Mouse (Mus musculus): Measurements from ENCODE around the gene Dmrtb1.

Dmrtb1 gene

GRCm38 (mm10) chr4:107684130-107684529 lies at the start of gene Dmrtb1:
TSS of gene Dmrtb1 (minus strand) at chr4:107684230.
- DNase-seq (ENCODE audit: low spot score in 2 of 2), result no peak

GRCm38 (mm10) chr4:107733603-107734002 lies 49.6 kb upstream of the Dmrtb1 start:
- DNase-seq (ENCODE audit: low spot score in 2 of 2), result no peak

- no peak for DNase-seq (ENCODE audit: low spot score in 2 of 2)
These were observed 48.6 kb upstream of the Dmrtb1 start for GRCm38 (mm10) chr4:107732624-107733023.

- DNase-seq (ENCODE audit: low spot score in 2 of 2), result no peak
These were observed 48.2 kb upstream of the Dmrtb1 start for GRCm38 (mm10) chr4:107732182-107732581.

DNA sequence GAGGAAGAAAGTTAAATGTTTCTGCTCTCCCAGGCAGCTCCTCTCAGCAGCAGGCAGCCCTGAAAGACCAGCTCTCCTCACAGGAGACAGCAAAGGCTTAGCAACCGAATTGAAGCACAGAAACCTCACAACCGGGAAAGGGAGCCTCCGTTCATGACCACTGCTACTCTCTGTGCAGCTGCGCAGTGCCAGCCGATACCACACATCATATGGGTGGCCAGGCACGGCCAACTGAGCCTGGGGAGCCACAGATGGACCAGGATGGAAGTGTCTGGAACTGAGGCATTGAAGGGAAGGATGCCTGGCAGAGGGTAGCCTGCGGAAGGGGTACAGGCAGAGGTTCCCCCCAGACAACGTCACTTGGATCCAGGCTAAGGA lies 47.0 kb upstream of the Dmrtb1 start:
- DNase-seq (ENCODE audit: low spot score in 2 of 2), result no peak

DNA sequence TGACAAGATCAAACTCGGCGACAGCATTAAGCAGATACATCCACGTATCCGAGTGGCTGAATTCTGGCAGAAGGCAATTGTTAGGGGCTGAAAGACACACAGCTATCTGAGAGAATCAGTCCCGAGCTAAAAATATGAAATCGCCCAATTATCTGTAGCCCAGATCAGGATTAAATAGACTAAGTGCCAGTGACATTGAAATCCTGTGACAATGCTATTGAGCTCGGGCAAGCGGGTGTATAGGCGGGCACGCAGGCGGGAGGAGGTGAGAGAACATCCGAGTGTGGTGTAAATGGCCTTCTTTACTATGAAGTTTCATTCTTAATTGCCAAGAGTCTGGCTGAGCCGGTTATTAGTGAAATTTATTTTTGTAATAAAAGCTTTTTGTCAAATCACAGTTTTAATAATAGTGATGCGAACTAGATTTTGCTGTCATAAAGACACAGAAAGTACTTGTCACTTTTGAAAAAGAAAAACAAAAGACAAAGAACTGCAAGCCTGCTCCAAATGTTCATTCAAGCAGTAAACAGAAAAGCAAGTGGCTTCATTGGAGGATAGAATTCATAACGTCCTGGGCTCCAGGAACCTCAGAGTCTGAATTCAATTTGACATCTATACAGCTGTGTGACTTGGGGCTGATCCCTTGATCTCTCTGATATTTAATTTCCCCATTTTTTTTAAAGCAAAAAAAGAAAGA lies 46.5 kb upstream of the Dmrtb1 start:
- no peak for DNase-seq (ENCODE audit: low spot score in 2 of 2)

GRCm38 (mm10) chr4:107725432-107725831 lies 41.4 kb upstream of the Dmrtb1 start:
- DNase-seq (ENCODE audit: low spot score in 2 of 2), result no peak

GRCm38 (mm10) chr4:107720043-107720830 lies 36.2 kb upstream of the Dmrtb1 start:
- no peak for DNase-seq (ENCODE audit: low spot score in 2 of 2)

GRCm38 (mm10) chr4:107719161-107719560 lies 35.1 kb upstream of the Dmrtb1 start:
- DNase-seq (ENCODE audit: low spot score in 2 of 2), result no peak

- no peak for DNase-seq (ENCODE audit: low spot score in 2 of 2)
These were observed 34.7 kb upstream of the Dmrtb1 start for GRCm38 (mm10) chr4:107718720-107719119.

GRCm38 (mm10) chr4:107717718-107718313 lies 33.8 kb upstream of the Dmrtb1 start:
- peak; percentile 56 to 66 for DNase-seq (ENCODE audit: low spot score in 2 of 2)

DNA sequence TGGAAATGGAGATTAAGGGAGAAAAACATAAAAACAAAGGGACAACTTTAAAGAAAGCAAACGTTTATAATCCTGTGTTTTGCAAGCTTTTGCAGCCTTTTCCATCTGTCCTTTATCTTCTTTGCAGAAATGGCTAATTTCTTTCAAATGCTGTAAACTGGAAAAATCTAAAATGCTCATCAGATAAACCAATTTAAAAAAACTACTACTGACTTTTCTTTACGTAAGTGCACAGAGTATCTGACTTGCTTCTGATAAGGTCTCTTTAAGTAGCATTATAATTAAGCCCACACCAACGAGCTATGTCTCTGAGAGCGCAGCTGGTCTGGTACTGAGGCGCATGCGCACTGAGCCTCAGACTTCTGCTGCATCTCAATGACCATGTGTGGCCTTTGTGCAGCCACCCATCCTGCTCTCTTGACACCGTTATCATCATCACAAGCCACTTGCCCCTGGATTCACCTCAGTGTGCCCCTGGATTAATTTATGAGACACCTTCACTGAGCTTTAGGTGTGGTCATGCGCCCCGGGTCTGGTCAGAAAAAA lies 32.8 kb upstream of the Dmrtb1 start:
- no peak for DNase-seq (ENCODE audit: low spot score in 2 of 2)

- DNase-seq (ENCODE audit: low spot score in 2 of 2), result no peak
These were observed 22.9 kb upstream of the Dmrtb1 start for GRCm38 (mm10) chr4:107706884-107707283.

DNA sequence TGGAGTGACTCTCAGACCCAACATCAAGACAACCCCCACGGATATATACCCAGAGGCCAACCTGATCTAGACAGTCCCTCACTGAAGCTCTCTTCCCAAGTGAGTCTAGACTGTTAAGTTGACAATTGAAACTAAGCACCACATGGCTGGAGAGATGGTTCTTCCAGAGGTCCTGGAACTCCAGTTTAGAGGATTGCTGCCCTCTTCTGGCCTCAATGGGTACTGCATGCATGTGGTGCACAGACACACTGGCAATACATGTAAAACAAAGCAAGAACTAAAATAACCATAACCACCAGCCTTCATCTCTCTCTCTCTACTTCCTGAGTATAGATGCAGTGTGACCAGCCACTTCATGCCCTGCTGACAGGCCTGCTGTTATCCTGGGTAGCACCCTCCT lies 20.2 kb upstream of the Dmrtb1 start:
- no peak for DNase-seq (ENCODE audit: low spot score in 2 of 2)

DNA sequence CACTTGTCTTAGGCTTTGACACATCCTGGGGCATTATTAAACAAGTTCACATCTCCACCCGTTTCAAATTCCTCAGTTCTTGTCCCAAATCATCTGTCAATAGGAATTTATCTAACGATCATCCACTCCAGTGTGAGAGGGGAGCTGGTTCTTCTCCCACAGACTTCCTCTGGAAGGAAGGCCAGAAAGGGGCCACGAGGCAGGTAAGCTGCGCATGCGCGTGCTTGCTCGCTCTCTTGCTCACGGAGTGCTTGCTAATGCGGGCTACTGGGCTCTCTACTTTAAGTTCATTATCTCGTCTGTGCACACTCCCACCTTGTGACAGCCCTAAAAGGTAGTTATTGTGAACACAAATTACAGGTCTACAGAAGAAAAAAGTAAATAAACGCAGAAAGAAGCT lies 17.6 kb upstream of the Dmrtb1 start:
- DNase-seq (ENCODE audit: low spot score in 2 of 2), result no peak

- DNase-seq (ENCODE audit: low spot score in 2 of 2), result peak in 1 of 2 experiments; percentile 68
These were observed 17.1 kb upstream of the Dmrtb1 start for GRCm38 (mm10) chr4:107701116-107701515.

DNA sequence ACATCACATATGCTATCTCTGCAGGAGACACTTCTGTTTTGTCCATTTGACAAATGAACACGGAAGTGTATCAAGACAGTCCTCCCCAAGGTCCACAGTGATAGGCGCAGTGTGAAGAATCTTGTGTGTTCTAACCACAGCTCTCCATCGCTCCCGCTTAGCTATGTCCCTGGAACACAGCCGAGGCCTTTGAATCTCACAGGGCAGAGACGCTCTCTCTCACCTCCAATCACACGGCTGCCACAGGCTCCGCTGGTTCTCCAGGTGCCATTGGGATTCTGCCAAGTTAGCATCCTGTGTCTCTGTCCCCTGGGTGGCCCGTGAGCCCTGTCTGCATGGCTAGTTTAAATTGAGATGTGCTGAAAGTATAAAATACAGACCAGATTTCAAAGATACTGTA lies 15.2 kb upstream of the Dmrtb1 start:
- no peak for DNase-seq (ENCODE audit: low spot score in 2 of 2)

DNA sequence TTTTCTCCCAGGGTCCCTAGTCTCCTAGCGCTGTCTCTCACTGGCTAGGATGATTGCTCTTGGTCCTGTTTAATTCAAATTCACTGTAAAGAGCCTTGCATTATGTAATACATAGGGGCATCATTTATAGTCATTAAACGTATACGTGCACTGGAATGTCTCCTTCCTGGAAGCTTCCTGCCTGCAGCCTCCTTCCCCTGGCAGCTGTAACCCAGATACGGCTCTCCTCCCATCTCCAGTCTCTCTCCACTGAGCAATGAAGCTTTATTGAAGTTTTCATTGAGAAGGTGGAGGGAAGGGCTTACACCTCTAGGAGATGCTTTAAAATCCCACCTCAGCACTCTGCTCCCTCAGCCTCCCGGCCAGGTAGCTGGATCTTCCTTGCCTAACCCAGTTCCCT lies 9.8 kb upstream of the Dmrtb1 start:
- DNase-seq (ENCODE audit: low spot score in 2 of 2), result no peak

- DNase-seq (ENCODE audit: low spot score in 2 of 2), result no peak
These were observed 4.2 kb upstream of the Dmrtb1 start for GRCm38 (mm10) chr4:107688213-107688612.

DNA sequence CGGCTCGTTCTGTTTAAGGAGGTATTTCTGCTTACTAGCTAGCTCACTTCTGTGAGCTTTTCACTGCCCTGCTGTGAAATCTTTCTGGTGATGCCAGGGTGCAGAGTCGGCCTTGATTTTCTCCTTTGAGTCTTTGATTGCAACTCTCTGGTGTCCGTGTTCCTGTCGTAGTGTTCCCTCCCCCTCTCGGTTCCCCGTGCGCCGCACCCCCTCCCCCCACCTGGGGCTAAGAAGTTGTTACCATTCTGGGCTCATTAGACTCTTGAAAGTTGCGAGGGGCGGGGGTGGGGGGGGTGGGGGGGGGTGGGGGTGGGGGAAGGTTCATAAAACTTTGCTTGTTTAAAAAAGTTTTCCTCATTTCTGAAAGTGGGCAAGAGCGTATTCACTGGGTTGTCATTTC lies 3.1 kb upstream of the Dmrtb1 start:
- no peak for DNase-seq (ENCODE audit: low spot score in 2 of 2)

DNA sequence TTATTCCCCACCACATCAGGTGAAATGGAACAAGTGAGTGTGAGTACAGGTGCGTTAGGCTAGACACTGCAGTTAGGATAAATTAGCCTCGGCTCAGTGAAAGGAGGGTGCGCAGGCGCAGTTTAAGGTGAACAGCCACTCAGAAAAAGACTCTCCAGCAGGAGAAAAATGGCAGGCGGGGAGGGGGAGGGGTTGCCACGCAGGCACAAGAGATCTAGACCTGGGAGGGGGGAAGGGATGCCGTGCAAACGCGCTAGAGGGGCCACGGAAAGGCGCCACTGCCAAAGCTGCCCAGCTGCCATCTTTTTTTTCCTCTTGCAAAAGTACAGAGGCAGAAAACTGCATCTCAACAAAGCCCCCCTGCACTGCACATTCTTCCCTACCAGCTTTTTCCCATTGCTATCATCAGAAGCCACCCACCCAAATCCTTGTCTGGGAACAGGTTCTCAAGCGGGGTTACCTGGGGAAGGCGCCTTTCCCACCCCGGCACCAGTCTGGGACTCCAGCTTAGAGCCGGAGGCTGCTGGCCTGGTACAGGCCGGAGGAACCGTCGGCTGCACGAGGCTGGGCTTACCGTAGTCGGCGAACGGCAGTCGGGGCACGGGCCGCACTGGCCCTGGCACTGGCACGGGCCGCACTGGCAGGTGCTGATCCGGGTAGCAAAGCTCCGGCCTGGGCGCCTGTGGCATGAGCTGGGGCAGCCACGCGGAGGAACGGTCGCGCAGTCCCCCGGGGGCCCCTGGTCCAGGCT lies 849 bp downstream of the Dmrtb1 start:
- no peak for DNase-seq (ENCODE audit: low spot score in 2 of 2)

Measured in left cerebral cortex, adult 9 months (tissue).